Mouse (Mus musculus): ENCODE measurements around the gene Ttn. TPM values are rescaled to one million over a fixed set of nuclear protein-coding genes. Genes with fewer than 3 reads are reported as not detected.
A peak's percentile ranks its signal among the peaks of the same experiment; 100 is the strongest.

Ttn gene
- polyA plus RNA-seq, 1 experiment from 2014 or later: 1.9 TPM

- 55% methylated on average over 9 of the region's 9 CpGs for WGBS
- no peak overlapping the region for H3K4me3 ChIP-seq
- no peaks in the 10 kb centered on the region for H3K9me3 ChIP-seq (replicated peaks)
- H3K27me3 ChIP-seq (ENCODE audit: low read depth, poor library complexity, severe bottlenecking): no peaks in the 10 kb centered on the region
- DNase-seq (ENCODE audit: low spot score): no peak
- H3K36me3 ChIP-seq: no peaks in the 10 kb centered on the region
- no peak overlapping the region for H3K27ac ChIP-seq
- no peaks in the 10 kb centered on the region for H3K4me1 ChIP-seq
These were observed 2.2 kb downstream of the Ttn start for GRCm38 (mm10) chr2:76980146-76980545.

GRCm38 (mm10) chr2:76977650-76978049 is 4.7 kb downstream of the Ttn start:
- 82% methylated on average over 6 of the region's 6 CpGs for WGBS
- H3K9me3 ChIP-seq (replicated peaks): no peaks in the 10 kb centered on the region
- no peak overlapping the region for H3K27ac ChIP-seq
- H3K4me3 ChIP-seq: no peak overlapping the region
- H3K27me3 ChIP-seq (ENCODE audit: low read depth, poor library complexity, severe bottlenecking): no peaks in the 10 kb centered on the region
- no peaks in the 10 kb centered on the region for H3K36me3 ChIP-seq
- no peaks in the 10 kb centered on the region for H3K4me1 ChIP-seq
- no peak for DNase-seq (ENCODE audit: low spot score)

- no peaks in the 10 kb centered on the region for H3K9me3 ChIP-seq (replicated peaks)
- WGBS: 80% methylated on average over 4 of the region's 4 CpGs
- no peak overlapping the region for H3K27ac ChIP-seq
- DNase-seq (ENCODE audit: low spot score): no peak
- no peaks in the 10 kb centered on the region for H3K27me3 ChIP-seq (ENCODE audit: low read depth, poor library complexity, severe bottlenecking)
- H3K4me3 ChIP-seq: no peak overlapping the region
- H3K4me1 ChIP-seq: no peaks in the 10 kb centered on the region
- no peaks in the 10 kb centered on the region for H3K36me3 ChIP-seq
These were observed 10.3 kb downstream of the Ttn start for GRCm38 (mm10) chr2:76972051-76972450.

GRCm38 (mm10) chr2:76971069-76971468 is 11.3 kb downstream of the Ttn start:
- no peak overlapping the region for H3K4me3 ChIP-seq
- H3K27ac ChIP-seq: no peak overlapping the region
- no peaks in the 10 kb centered on the region for H3K4me1 ChIP-seq
- WGBS: 73% methylated on average over 5 of the region's 5 CpGs
- DNase-seq (ENCODE audit: low spot score): no peak
- H3K27me3 ChIP-seq (ENCODE audit: low read depth, poor library complexity, severe bottlenecking): no peaks in the 10 kb centered on the region
- H3K36me3 ChIP-seq: no peaks in the 10 kb centered on the region
- H3K9me3 ChIP-seq (replicated peaks): no peaks in the 10 kb centered on the region

- Histone ChIP-seq H3K36me3 (no peaks in the 10 kb centered on the region), H3K27ac (no peak overlapping the region), H3K4me1 (no peaks in the 10 kb centered on the region), H3K4me3 (no peak overlapping the region), H3K27me3 (ENCODE audit: low read depth, poor library complexity, severe bottlenecking) (no peaks in the 10 kb centered on the region), H3K9me3 (replicated peaks) (no peaks in the 10 kb centered on the region)
- 41% methylated on average over 4 of the region's 4 CpGs for WGBS
- no peak for DNase-seq (ENCODE audit: low spot score)
These were observed 11.7 kb downstream of the Ttn start for GRCm38 (mm10) chr2:76970669-76971068.

GRCm38 (mm10) chr2:76970204-76970603 is 12.1 kb downstream of the Ttn start:
- WGBS: 73% methylated on average over 6 of the region's 6 CpGs
- Histone ChIP-seq H3K36me3 (no peaks in the 10 kb centered on the region), H3K4me1 (no peaks in the 10 kb centered on the region), H3K9me3 (replicated peaks) (no peaks in the 10 kb centered on the region), H3K27ac (no peak overlapping the region), H3K27me3 (ENCODE audit: low read depth, poor library complexity, severe bottlenecking) (no peaks in the 10 kb centered on the region), H3K4me3 (no peak overlapping the region)
- no peak for DNase-seq (ENCODE audit: low spot score)

- Histone ChIP-seq H3K4me3 (no peak overlapping the region), H3K4me1 (no peaks in the 10 kb centered on the region), H3K9me3 (replicated peaks) (no peaks in the 10 kb centered on the region), H3K36me3 (no peaks in the 10 kb centered on the region), H3K27me3 (ENCODE audit: low read depth, poor library complexity, severe bottlenecking) (no peaks in the 10 kb centered on the region), H3K27ac (no peak overlapping the region)
- WGBS: 82% methylated on average over 21 of the region's 21 CpGs
- DNase-seq (ENCODE audit: low spot score): no peak
These were observed 12.7 kb downstream of the Ttn start for GRCm38 (mm10) chr2:76969637-76970036.

GRCm38 (mm10) chr2:76968919-76969318 is 13.4 kb downstream of the Ttn start:
- DNase-seq (ENCODE audit: low spot score): peak; percentile 85
- no peak overlapping the region for H3K27ac ChIP-seq
- no peaks in the 10 kb centered on the region for H3K9me3 ChIP-seq (replicated peaks)
- no peaks in the 10 kb centered on the region for H3K4me1 ChIP-seq
- H3K4me3 ChIP-seq: no peak overlapping the region
- no peaks in the 10 kb centered on the region for H3K27me3 ChIP-seq (ENCODE audit: low read depth, poor library complexity, severe bottlenecking)
- H3K36me3 ChIP-seq: no peaks in the 10 kb centered on the region
- 32% methylated on average over 8 of the region's 8 CpGs for WGBS

GRCm38 (mm10) chr2:76966582-76966981 is 15.8 kb downstream of the Ttn start:
- Histone ChIP-seq H3K9me3 (replicated peaks) (no peaks in the 10 kb centered on the region), H3K27me3 (ENCODE audit: low read depth, poor library complexity, severe bottlenecking) (no peaks in the 10 kb centered on the region), H3K36me3 (no peaks in the 10 kb centered on the region), H3K27ac (no peak overlapping the region), H3K4me1 (no peaks in the 10 kb centered on the region), H3K4me3 (no peak overlapping the region)
- no peak for DNase-seq (ENCODE audit: low spot score)
- 90% methylated on average over 6 of the region's 6 CpGs for WGBS

- no peaks in the 10 kb centered on the region for H3K27me3 ChIP-seq (ENCODE audit: low read depth, poor library complexity, severe bottlenecking)
- no peak overlapping the region for H3K27ac ChIP-seq
- H3K9me3 ChIP-seq (replicated peaks): no peaks in the 10 kb centered on the region
- 78% methylated on average over 2 of the region's 2 CpGs for WGBS
- DNase-seq (ENCODE audit: low spot score): no peak
- H3K36me3 ChIP-seq: no peaks in the 10 kb centered on the region
- H3K4me3 ChIP-seq: no peak overlapping the region
- no peaks in the 10 kb centered on the region for H3K4me1 ChIP-seq
These were observed 16.3 kb downstream of the Ttn start for GRCm38 (mm10) chr2:76966013-76966412.

GRCm38 (mm10) chr2:76965542-76965941 is 16.8 kb downstream of the Ttn start:
- WGBS: 85% methylated on average over 7 of the region's 7 CpGs
- H3K4me3 ChIP-seq: no peak overlapping the region
- H3K9me3 ChIP-seq (replicated peaks): no peaks in the 10 kb centered on the region
- H3K27me3 ChIP-seq (ENCODE audit: low read depth, poor library complexity, severe bottlenecking): no peaks in the 10 kb centered on the region
- no peaks in the 10 kb centered on the region for H3K36me3 ChIP-seq
- no peak overlapping the region for H3K27ac ChIP-seq
- no peaks in the 10 kb centered on the region for H3K4me1 ChIP-seq
- no peak for DNase-seq (ENCODE audit: low spot score)

GRCm38 (mm10) chr2:76962045-76962432 is 20.3 kb downstream of the Ttn start:
- Histone ChIP-seq H3K4me1 (no peaks in the 10 kb centered on the region), H3K36me3 (no peaks in the 10 kb centered on the region), H3K27ac (no peak overlapping the region), H3K9me3 (replicated peaks) (no peaks in the 10 kb centered on the region), H3K27me3 (ENCODE audit: low read depth, poor library complexity, severe bottlenecking) (no peaks in the 10 kb centered on the region), H3K4me3 (no peak overlapping the region)
- WGBS: 88% methylated on average over 6 of the region's 6 CpGs
- no peak for DNase-seq (ENCODE audit: low spot score)

GRCm38 (mm10) chr2:76961420-76962044 is 20.8 kb downstream of the Ttn start:
- WGBS: 91% methylated on average over 10 of the region's 10 CpGs
- Histone ChIP-seq H3K27me3 (ENCODE audit: low read depth, poor library complexity, severe bottlenecking) (no peaks in the 10 kb centered on the region), H3K9me3 (replicated peaks) (no peaks in the 10 kb centered on the region), H3K4me3 (no peak overlapping the region), H3K4me1 (no peaks in the 10 kb centered on the region), H3K27ac (no peak overlapping the region), H3K36me3 (no peaks in the 10 kb centered on the region)
- DNase-seq (ENCODE audit: low spot score): no peak

GRCm38 (mm10) chr2:76949774-76950173 is 32.6 kb downstream of the Ttn start:
- Histone ChIP-seq H3K9me3 (replicated peaks) (no peaks in the 10 kb centered on the region), H3K27ac (no peak overlapping the region), H3K4me1 (peaks cover 5% of the 10 kb centered on the region; the same call in 1 of the 2 replicates), H3K27me3 (ENCODE audit: low read depth, poor library complexity, severe bottlenecking) (no peaks in the 10 kb centered on the region), H3K36me3 (no peaks in the 10 kb centered on the region), H3K4me3 (no peak overlapping the region)
- WGBS: 85% methylated on average over 7 of the region's 7 CpGs
- DNase-seq (ENCODE audit: low spot score): no peak

Data from limb, embryonic 10.5 days (tissue).